Mouse (Mus musculus): ENCODE measurements around the gene B4galt1. TPM values are rescaled to one million over a fixed set of nuclear protein-coding genes. Genes with fewer than 3 reads are reported as not detected.

B4galt1 gene
- polyA plus RNA-seq, 1 experiment from 2014 or later: 53.7 TPM

DNA sequence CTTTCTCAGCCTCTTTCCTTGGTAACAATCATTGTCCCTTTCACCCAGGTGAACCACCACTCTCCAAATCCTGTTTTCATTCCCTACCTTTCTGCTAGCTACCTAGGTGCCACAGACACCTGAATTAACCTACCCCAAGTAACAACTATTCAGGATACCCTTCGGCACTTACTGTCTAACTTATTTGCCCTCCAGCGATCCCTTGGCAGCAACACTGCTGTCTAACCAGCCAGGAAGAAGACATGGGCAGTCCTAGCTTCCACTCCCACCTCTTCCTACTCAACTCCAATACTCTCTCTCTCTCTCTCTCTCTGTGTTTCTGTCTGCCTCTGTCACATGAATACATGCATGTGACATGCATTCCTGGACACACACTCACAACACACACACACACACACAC, 27.0 kb downstream of the B4galt1 start:
- H3K9ac ChIP-seq: no peak overlapping the region
- 85% methylated on average over 2 of the region's 2 CpGs for WGBS
- no peak for ATAC-seq (replicated peaks; ENCODE audit: insufficient number of reproducible peaks, insufficient read depth, low FRiP score, low read depth)
- no peaks in the 10 kb centered on the region for H3K27me3 ChIP-seq
- H3K4me2 ChIP-seq: no peak overlapping the region
- H3K4me1 ChIP-seq (replicated peaks): peaks cover 59% of the 10 kb centered on the region
- H3K36me3 ChIP-seq: peaks cover 8% of the 10 kb centered on the region; the same call in 1 of the 2 replicates
- H3K27ac ChIP-seq: no peak overlapping the region
- no peak overlapping the region for H3K4me3 ChIP-seq
- H3K9me3 ChIP-seq (replicated peaks): no peaks in the 10 kb centered on the region

DNA sequence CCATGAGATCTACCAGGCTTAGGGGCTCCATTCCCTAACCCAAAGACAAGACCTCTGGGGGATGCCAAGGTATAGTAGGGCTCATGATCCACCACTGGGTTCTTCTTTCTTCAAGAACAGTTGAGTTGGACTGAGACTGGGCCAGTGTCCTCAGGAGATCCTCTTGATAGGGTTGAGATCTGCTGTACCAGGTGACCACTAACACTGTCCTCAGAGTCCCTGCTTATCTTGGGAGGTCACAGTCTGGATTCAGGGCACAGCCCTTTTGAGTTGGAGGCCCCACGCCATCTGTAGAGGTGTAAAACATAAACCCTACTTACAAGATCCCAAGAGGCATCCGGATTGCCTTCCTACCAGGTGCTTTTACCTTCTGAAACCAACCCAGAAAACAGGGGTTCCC, 27.8 kb downstream of the B4galt1 start:
- Histone ChIP-seq H3K4me3 (no peak overlapping the region), H3K27me3 (no peaks in the 10 kb centered on the region), H3K4me2 (no peak overlapping the region), H3K27ac (no peak overlapping the region), H3K9me3 (replicated peaks) (no peaks in the 10 kb centered on the region), H3K36me3 (peaks cover 16% of the 10 kb centered on the region; the same call in 1 of the 2 replicates), H3K9ac (no peak overlapping the region), H3K4me1 (replicated peaks) (peaks cover 64% of the 10 kb centered on the region)
- WGBS: 84% methylated on average over 2 of the region's 2 CpGs
- no peak for ATAC-seq (replicated peaks; ENCODE audit: insufficient number of reproducible peaks, insufficient read depth, low FRiP score, low read depth)

DNA sequence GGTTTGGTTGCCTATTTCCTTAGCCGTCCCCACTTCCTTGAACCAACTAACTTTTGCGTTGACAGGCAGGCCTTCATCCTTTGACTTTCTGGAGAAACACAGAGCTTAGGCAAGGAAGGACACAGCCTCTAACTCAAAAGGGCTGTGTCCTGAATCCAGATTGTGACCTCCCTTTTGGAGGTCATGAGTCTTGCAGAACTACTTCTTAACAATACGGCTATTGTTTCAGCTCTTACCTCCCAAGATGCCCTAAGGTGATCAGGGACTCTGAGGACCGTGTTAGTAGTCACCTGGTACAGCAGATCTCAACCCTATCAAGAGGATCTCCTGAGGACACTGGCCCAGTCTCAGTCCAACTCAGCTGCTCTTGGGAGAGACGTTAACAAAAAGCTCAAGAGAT, 28.7 kb downstream of the B4galt1 start:
- no peak overlapping the region for H3K4me2 ChIP-seq
- H3K27ac ChIP-seq: no peak overlapping the region
- H3K4me3 ChIP-seq: no peak overlapping the region
- H3K4me1 ChIP-seq (replicated peaks): peaks cover 67% of the 10 kb centered on the region
- 75% methylated on average over 5 of the region's 5 CpGs for WGBS
- no peak for ATAC-seq (replicated peaks; ENCODE audit: insufficient number of reproducible peaks, insufficient read depth, low FRiP score, low read depth)
- no peaks in the 10 kb centered on the region for H3K9me3 ChIP-seq (replicated peaks)
- no peak overlapping the region for H3K9ac ChIP-seq
- peaks cover 16% of the 10 kb centered on the region; the same call in 1 of the 2 replicates for H3K36me3 ChIP-seq
- H3K27me3 ChIP-seq: no peaks in the 10 kb centered on the region

DNA sequence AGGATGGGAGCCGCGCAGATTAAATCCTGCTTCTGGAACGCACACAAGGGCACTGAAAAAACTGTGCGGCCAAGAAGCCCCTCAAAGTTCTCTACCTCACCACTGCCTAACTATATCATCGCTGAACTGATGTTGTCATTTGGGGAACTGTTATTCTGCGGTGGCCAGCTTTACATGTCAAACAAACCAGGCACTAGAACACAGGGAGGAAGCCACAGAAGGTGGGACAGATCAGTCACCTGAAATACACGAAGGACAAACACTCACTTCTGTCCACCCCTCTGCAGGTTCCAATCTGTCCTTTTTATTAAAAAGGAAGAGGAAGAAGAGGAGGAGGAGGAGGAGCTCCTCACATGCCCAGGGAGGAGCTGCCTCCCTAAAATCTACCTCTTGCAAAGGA, 29.3 kb downstream of the B4galt1 start:
- no peak overlapping the region for H3K4me3 ChIP-seq
- H3K9ac ChIP-seq: no peak overlapping the region
- H3K27ac ChIP-seq: no peak overlapping the region
- no peak for ATAC-seq (replicated peaks; ENCODE audit: insufficient number of reproducible peaks, insufficient read depth, low FRiP score, low read depth)
- H3K27me3 ChIP-seq: no peaks in the 10 kb centered on the region
- H3K9me3 ChIP-seq (replicated peaks): no peaks in the 10 kb centered on the region
- no peak overlapping the region for H3K4me2 ChIP-seq
- H3K4me1 ChIP-seq (replicated peaks): peaks cover 66% of the 10 kb centered on the region
- 80% methylated on average over 7 of the region's 7 CpGs for WGBS
- peaks cover 16% of the 10 kb centered on the region; the same call in 1 of the 2 replicates for H3K36me3 ChIP-seq

DNA sequence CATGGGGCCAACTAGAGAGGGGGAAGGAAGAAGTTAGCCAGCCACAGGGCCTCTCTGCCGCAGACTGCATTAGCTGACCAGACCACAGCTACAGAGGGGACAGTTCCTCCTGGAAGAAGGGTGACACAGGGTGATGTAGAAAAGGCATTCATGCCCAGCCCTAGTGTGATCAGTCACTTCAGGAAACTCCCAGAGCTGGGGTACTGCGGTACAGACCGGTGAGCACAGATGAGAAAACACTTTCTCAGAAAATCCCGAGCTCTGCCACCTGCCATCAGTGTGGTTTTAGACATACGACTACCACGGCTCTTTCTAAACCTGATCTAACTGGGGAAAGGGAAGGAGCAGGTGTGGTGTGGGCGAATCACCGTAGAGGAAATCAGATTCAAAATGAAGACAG, 30.1 kb downstream of the B4galt1 start:
- H3K4me3 ChIP-seq: peak overlapping the region; percentile 6; the same call in 1 of the 2 replicates

GRCm38 (mm10) chr4:40823151-40823550, 30.7 kb downstream of the B4galt1 start:
- H3K27ac ChIP-seq: peak overlapping the region; percentile 10; the same call in 1 of the 2 replicates
- 61% methylated on average over 14 of the region's 14 CpGs for WGBS
- H3K4me1 ChIP-seq (replicated peaks): peaks cover 70% of the 10 kb centered on the region

More for the DNA sequence above, 30.1 kb downstream of the B4galt1 start:
- no peak for ATAC-seq (replicated peaks; ENCODE audit: insufficient number of reproducible peaks, insufficient read depth, low FRiP score, low read depth)
- Histone ChIP-seq H3K4me2 (no peak overlapping the region), H3K27ac (peak overlapping the region; percentile 10; the same call in 1 of the 2 replicates), H3K9me3 (replicated peaks) (no peaks in the 10 kb centered on the region), H3K4me1 (replicated peaks) (peaks cover 69% of the 10 kb centered on the region), H3K9ac (no peak overlapping the region), H3K27me3 (no peaks in the 10 kb centered on the region), H3K36me3 (peaks cover 13% of the 10 kb centered on the region; the same call in 1 of the 2 replicates)
- WGBS: 74% methylated on average over 8 of the region's 8 CpGs

DNA sequence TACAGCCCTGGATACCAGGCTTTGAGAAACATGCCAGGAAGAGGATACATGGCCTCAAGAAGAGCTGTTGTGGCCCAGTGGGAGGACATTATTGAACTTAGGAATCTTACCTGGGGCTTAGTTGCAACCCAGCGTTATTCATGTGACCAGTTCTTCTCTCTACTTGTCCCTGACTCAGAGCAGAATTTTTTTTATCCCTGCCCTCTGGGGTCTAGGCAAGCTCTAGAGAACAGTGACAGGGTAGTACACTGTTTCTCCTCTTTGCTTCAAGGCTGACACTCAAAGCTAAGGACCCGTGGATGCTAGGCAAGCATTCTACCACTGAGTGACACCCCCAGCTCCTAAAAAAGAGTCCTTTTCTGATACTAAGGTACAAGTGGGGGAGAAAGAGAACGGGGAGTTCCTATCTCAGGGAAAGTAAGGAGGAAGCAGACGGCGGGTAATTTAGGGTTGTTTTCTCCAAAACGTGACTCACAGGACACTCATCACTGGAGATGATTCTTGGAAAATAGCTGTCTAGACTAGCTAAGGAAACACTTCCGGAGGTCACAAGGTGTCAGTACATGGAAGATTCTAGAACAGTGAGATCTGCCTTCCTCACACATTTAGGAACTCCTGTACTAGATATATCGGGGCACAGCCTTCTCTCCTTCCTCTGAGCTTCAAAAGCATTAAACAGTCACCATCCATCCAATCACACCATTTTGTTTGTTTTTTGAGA, 32.3 kb downstream of the B4galt1 start:
- no peak overlapping the region for H3K9ac ChIP-seq
- peak overlapping the region; percentile 80 for H3K27ac ChIP-seq

More at GRCm38 (mm10) chr4:40823151-40823550, 30.7 kb downstream of the B4galt1 start:
- H3K4me3 ChIP-seq: peak overlapping the region; percentile 6; the same call in 1 of the 2 replicates
- no peaks in the 10 kb centered on the region for H3K9me3 ChIP-seq (replicated peaks)
- H3K36me3 ChIP-seq: peaks cover 14% of the 10 kb centered on the region; the same call in 1 of the 2 replicates
- H3K27me3 ChIP-seq: no peaks in the 10 kb centered on the region
- ATAC-seq (replicated peaks; ENCODE audit: insufficient number of reproducible peaks, insufficient read depth, low FRiP score, low read depth): no peak; the same call in 1 of the 2 replicates
- no peak overlapping the region for H3K4me2 ChIP-seq
- H3K9ac ChIP-seq: no peak overlapping the region

GRCm38 (mm10) chr4:40820903-40821302, 32.9 kb downstream of the B4galt1 start:
- H3K4me2 ChIP-seq: no peak overlapping the region
- H3K4me3 ChIP-seq: no peak overlapping the region
- no peak for ATAC-seq (replicated peaks; ENCODE audit: insufficient number of reproducible peaks, insufficient read depth, low FRiP score, low read depth)
- H3K36me3 ChIP-seq: peaks cover 33% of the 10 kb centered on the region
- no peaks in the 10 kb centered on the region for H3K9me3 ChIP-seq (replicated peaks)
- 50% methylated on average over 1 of the region's 1 CpGs for WGBS
- H3K27me3 ChIP-seq: no peaks in the 10 kb centered on the region
- H3K27ac ChIP-seq: peak overlapping the region; percentile 80
- no peak overlapping the region for H3K9ac ChIP-seq
- peaks cover 76% of the 10 kb centered on the region for H3K4me1 ChIP-seq (replicated peaks)

More for the DNA sequence above, 32.3 kb downstream of the B4galt1 start:
- WGBS: 65% methylated on average over 8 of the region's 8 CpGs
- ATAC-seq (replicated peaks; ENCODE audit: insufficient number of reproducible peaks, insufficient read depth, low FRiP score, low read depth): no peak
- Histone ChIP-seq H3K36me3 (peaks cover 29% of the 10 kb centered on the region), H3K4me2 (no peak overlapping the region), H3K4me1 (replicated peaks) (peaks cover 70% of the 10 kb centered on the region), H3K4me3 (no peak overlapping the region), H3K9me3 (replicated peaks) (no peaks in the 10 kb centered on the region), H3K27me3 (no peaks in the 10 kb centered on the region)

GRCm38 (mm10) chr4:40820024-40820423, 33.8 kb downstream of the B4galt1 start:
- H3K4me1 ChIP-seq (replicated peaks): peaks cover 79% of the 10 kb centered on the region
- H3K27ac ChIP-seq: peak overlapping the region; percentile 80
- no peak overlapping the region for H3K4me2 ChIP-seq
- H3K36me3 ChIP-seq: peaks cover 41% of the 10 kb centered on the region
- WGBS: 47% methylated on average over 4 of the region's 4 CpGs
- H3K4me3 ChIP-seq: no peak overlapping the region
- no peak overlapping the region for H3K9ac ChIP-seq
- peak; percentile 66; the same call in 1 of the 2 replicates for ATAC-seq (replicated peaks; ENCODE audit: insufficient number of reproducible peaks, insufficient read depth, low FRiP score, low read depth)
- no peaks in the 10 kb centered on the region for H3K27me3 ChIP-seq
- H3K9me3 ChIP-seq (replicated peaks): no peaks in the 10 kb centered on the region

DNA sequence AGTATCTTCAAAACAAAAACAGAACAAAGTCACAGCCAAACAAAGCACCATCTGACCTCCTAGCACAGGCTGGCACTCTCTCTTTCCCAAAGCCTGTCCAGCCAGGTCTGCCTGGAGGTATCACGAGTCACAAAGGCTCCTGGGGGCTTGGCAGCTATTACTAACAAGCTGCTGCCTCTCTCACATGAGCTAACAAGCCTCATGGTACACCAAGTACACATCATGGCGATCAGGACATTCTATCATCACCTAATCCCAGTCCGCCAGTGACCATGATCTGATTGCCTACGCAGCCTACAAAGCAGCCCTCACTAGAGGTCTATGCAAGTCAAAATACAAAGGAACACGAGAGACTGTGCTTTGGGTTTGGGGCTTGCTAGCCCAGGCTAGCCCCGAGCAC, 34.7 kb downstream of the B4galt1 start:
- H3K9me3 ChIP-seq (replicated peaks): no peaks in the 10 kb centered on the region
- H3K4me3 ChIP-seq: no peak overlapping the region
- no peak overlapping the region for H3K9ac ChIP-seq
- H3K4me1 ChIP-seq (replicated peaks): peaks cover 74% of the 10 kb centered on the region
- no peaks in the 10 kb centered on the region for H3K27me3 ChIP-seq
- ATAC-seq (replicated peaks; ENCODE audit: insufficient number of reproducible peaks, insufficient read depth, low FRiP score, low read depth): no peak
- 88% methylated on average over 6 of the region's 6 CpGs for WGBS
- peaks cover 46% of the 10 kb centered on the region for H3K36me3 ChIP-seq
- no peak overlapping the region for H3K4me2 ChIP-seq
- peak overlapping the region; percentile 80 for H3K27ac ChIP-seq

DNA sequence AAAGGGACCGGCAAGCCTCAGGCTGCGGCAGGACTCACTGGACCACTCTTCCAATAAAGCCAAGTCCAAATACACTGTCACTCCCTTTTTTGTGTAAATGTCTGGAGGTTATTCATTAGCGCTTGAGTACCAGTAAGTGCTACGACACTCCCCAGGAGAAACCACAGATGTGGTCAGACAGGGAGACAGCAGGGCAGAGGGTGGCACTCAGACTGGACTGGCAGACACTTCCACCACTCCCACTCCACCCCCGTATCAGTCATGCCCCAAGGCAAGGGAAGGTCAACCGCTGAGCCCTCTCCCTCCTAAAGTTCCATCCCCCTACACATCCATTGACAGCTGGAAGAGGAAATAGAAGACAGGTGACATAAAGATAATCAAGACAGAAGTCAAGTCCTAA, 35.4 kb downstream of the B4galt1 start:
- Histone ChIP-seq H3K4me1 (replicated peaks) (peaks cover 70% of the 10 kb centered on the region), H3K36me3 (peaks cover 53% of the 10 kb centered on the region), H3K9me3 (replicated peaks) (no peaks in the 10 kb centered on the region), H3K4me2 (no peak overlapping the region), H3K27ac (peak overlapping the region; percentile 59), H3K27me3 (no peaks in the 10 kb centered on the region), H3K9ac (no peak overlapping the region), H3K4me3 (no peak overlapping the region)
- WGBS: 65% methylated on average over 6 of the region's 6 CpGs
- no peak for ATAC-seq (replicated peaks; ENCODE audit: insufficient number of reproducible peaks, insufficient read depth, low FRiP score, low read depth)

GRCm38 (mm10) chr4:40817936-40818335, 35.9 kb downstream of the B4galt1 start:
- Histone ChIP-seq H3K4me1 (replicated peaks) (peaks cover 65% of the 10 kb centered on the region), H3K36me3 (peaks cover 55% of the 10 kb centered on the region), H3K27ac (peak overlapping the region; percentile 59)

More at GRCm38 (mm10) chr4:40817936-40818335, 35.9 kb downstream of the B4galt1 start:
- H3K9ac ChIP-seq: no peak overlapping the region
- H3K9me3 ChIP-seq (replicated peaks): no peaks in the 10 kb centered on the region
- no peak overlapping the region for H3K4me2 ChIP-seq
- no peak overlapping the region for H3K4me3 ChIP-seq
- WGBS: 77% methylated on average over 12 of the region's 12 CpGs
- no peaks in the 10 kb centered on the region for H3K27me3 ChIP-seq
- ATAC-seq (replicated peaks; ENCODE audit: insufficient number of reproducible peaks, insufficient read depth, low FRiP score, low read depth): no peak
